Mouse (Mus musculus): ENCODE data around the gene Nxn. TPM values are rescaled to one million over a fixed set of nuclear protein-coding genes. Genes with fewer than 3 reads are reported as not detected.

Nxn gene
- polyA plus RNA-seq, 1 experiment = 51.7 TPM

DNA sequence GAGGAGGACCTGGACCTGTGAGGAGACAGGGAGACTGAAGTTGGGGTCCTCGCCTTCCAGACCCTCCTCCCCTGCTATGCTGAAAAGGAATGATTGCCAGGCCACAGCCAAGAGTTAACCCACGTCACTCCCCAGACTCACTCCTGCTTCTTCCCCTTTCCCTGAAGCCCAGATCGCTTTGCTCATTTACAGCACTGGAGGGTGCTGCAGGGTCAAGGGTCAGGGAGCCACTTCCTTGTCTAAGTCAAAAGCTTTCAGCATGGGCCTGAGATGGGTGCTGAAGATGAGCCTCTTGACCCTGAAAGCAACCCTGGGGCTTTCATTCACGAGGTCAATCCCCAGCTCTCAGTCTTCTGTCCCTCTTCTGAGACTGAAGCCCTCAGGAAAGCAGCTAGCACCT, 20.2 kb upstream of the Nxn start:
- Histone ChIP-seq H3K36me3 (ENCODE audit: control insufficient read depth, insufficient read depth, low read length, poor library complexity, severe bottlenecking) (peaks cover 27% of the 10 kb centered on the region), H3K4me1 (ENCODE audit: control insufficient read depth, insufficient read depth, low read length) (no peaks in the 10 kb centered on the region), H3K27ac (ENCODE audit: insufficient read depth, low read length) (no peak overlapping the region), H3K27me3 (ENCODE audit: control insufficient read depth, insufficient read depth, low read length, poor library complexity, severe bottlenecking) (no peaks in the 10 kb centered on the region), H3K9me3 (replicated peaks; ENCODE audit: control insufficient read depth, insufficient read depth, low read length, poor library complexity, severe bottlenecking) (no peaks in the 10 kb centered on the region), H3K9ac (ENCODE audit: low read depth, poor library complexity, severe bottlenecking) (no peak overlapping the region), H3K4me3 (ENCODE audit: low read depth, low read length) (no peak overlapping the region)
- TF ChIP-seq POLR2A (IDR thresholded peaks at IDR 0.05; ENCODE audit: insufficient read depth, low read length) (no peak), EP300 (IDR thresholded peaks at IDR 0.05; ENCODE audit: insufficient read depth, low read depth, low read length) (no peak), CTCF (IDR thresholded peaks at IDR 0.05; ENCODE audit: low read depth, low read length) (no peak)

GRCm38 (mm10) chr11:76418423-76418822, 19.5 kb upstream of the Nxn start:
- H3K4me3 ChIP-seq (ENCODE audit: low read depth, low read length) = no peak overlapping the region
- H3K4me1 ChIP-seq (ENCODE audit: control insufficient read depth, insufficient read depth, low read length) = no peaks in the 10 kb centered on the region
- H3K9me3 ChIP-seq (replicated peaks; ENCODE audit: control insufficient read depth, insufficient read depth, low read length, poor library complexity, severe bottlenecking) = no peaks in the 10 kb centered on the region
- no peak for TF ChIP-seq POLR2A (IDR thresholded peaks at IDR 0.05; ENCODE audit: insufficient read depth, low read length)
- TF ChIP-seq EP300 (IDR thresholded peaks at IDR 0.05; ENCODE audit: insufficient read depth, low read depth, low read length) = no peak
- TF ChIP-seq CTCF (IDR thresholded peaks at IDR 0.05; ENCODE audit: low read depth, low read length) = no peak
- no peak overlapping the region for H3K9ac ChIP-seq (ENCODE audit: low read depth, poor library complexity, severe bottlenecking)
- no peaks in the 10 kb centered on the region for H3K27me3 ChIP-seq (ENCODE audit: control insufficient read depth, insufficient read depth, low read length, poor library complexity, severe bottlenecking)
- H3K27ac ChIP-seq (ENCODE audit: insufficient read depth, low read length) = no peak overlapping the region
- peaks cover 27% of the 10 kb centered on the region for H3K36me3 ChIP-seq (ENCODE audit: control insufficient read depth, insufficient read depth, low read length, poor library complexity, severe bottlenecking)

DNA sequence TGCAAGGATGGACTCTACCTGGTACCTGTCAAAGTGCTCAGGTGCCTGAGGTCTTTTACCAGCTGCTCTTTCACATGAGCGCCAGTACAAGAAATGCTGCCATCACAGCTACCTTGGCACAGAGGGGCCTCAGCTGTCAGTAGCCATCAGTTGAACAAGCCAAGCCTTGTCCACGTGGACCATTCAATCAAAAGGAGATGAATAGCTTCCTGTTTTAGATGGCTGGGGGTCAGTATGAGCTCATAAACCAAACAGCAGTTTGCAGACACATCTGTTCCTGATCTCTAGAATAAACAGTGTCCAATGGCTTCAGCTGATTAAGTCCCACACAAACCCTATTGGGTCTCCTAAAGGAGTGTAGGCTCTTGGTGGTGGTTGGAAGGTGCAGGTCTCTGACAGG, 17.0 kb upstream of the Nxn start:
- no peaks in the 10 kb centered on the region for H3K9me3 ChIP-seq (replicated peaks; ENCODE audit: control insufficient read depth, insufficient read depth, low read length, poor library complexity, severe bottlenecking)
- H3K9ac ChIP-seq (ENCODE audit: low read depth, poor library complexity, severe bottlenecking) = no peak overlapping the region
- H3K27me3 ChIP-seq (ENCODE audit: control insufficient read depth, insufficient read depth, low read length, poor library complexity, severe bottlenecking) = no peaks in the 10 kb centered on the region
- H3K4me1 ChIP-seq (ENCODE audit: control insufficient read depth, insufficient read depth, low read length) = no peaks in the 10 kb centered on the region
- no peak overlapping the region for H3K4me3 ChIP-seq (ENCODE audit: low read depth, low read length)
- peaks cover 29% of the 10 kb centered on the region for H3K36me3 ChIP-seq (ENCODE audit: control insufficient read depth, insufficient read depth, low read length, poor library complexity, severe bottlenecking)
- TF ChIP-seq CTCF (IDR thresholded peaks at IDR 0.05; ENCODE audit: low read depth, low read length) (no peak), EP300 (IDR thresholded peaks at IDR 0.05; ENCODE audit: insufficient read depth, low read depth, low read length) (no peak), POLR2A (IDR thresholded peaks at IDR 0.05; ENCODE audit: insufficient read depth, low read length) (no peak)
- no peak overlapping the region for H3K27ac ChIP-seq (ENCODE audit: insufficient read depth, low read length)

GRCm38 (mm10) chr11:76415001-76415400, 16.1 kb upstream of the Nxn start:
- TF ChIP-seq CTCF (IDR thresholded peaks at IDR 0.05; ENCODE audit: low read depth, low read length) (no peak), POLR2A (IDR thresholded peaks at IDR 0.05; ENCODE audit: insufficient read depth, low read length) (no peak), EP300 (IDR thresholded peaks at IDR 0.05; ENCODE audit: insufficient read depth, low read depth, low read length) (no peak)

GRCm38 (mm10) chr11:76413202-76413601, 14.3 kb upstream of the Nxn start:
- Histone ChIP-seq H3K27ac (ENCODE audit: insufficient read depth, low read length) (no peak overlapping the region), H3K9me3 (replicated peaks; ENCODE audit: control insufficient read depth, insufficient read depth, low read length, poor library complexity, severe bottlenecking) (no peaks in the 10 kb centered on the region), H3K27me3 (ENCODE audit: control insufficient read depth, insufficient read depth, low read length, poor library complexity, severe bottlenecking) (no peaks in the 10 kb centered on the region), H3K4me3 (ENCODE audit: low read depth, low read length) (no peak overlapping the region), H3K36me3 (ENCODE audit: control insufficient read depth, insufficient read depth, low read length, poor library complexity, severe bottlenecking) (peaks cover 18% of the 10 kb centered on the region), H3K9ac (ENCODE audit: low read depth, poor library complexity, severe bottlenecking) (no peak overlapping the region), H3K4me1 (ENCODE audit: control insufficient read depth, insufficient read depth, low read length) (no peaks in the 10 kb centered on the region)
- TF ChIP-seq CTCF (IDR thresholded peaks at IDR 0.05; ENCODE audit: low read depth, low read length) (no peak), POLR2A (IDR thresholded peaks at IDR 0.05; ENCODE audit: insufficient read depth, low read length) (no peak), EP300 (IDR thresholded peaks at IDR 0.05; ENCODE audit: insufficient read depth, low read depth, low read length) (no peak)

More at GRCm38 (mm10) chr11:76415001-76415400, 16.1 kb upstream of the Nxn start:
- Histone ChIP-seq H3K4me1 (ENCODE audit: control insufficient read depth, insufficient read depth, low read length) (no peaks in the 10 kb centered on the region), H3K4me3 (ENCODE audit: low read depth, low read length) (no peak overlapping the region), H3K27ac (ENCODE audit: insufficient read depth, low read length) (no peak overlapping the region), H3K27me3 (ENCODE audit: control insufficient read depth, insufficient read depth, low read length, poor library complexity, severe bottlenecking) (no peaks in the 10 kb centered on the region), H3K36me3 (ENCODE audit: control insufficient read depth, insufficient read depth, low read length, poor library complexity, severe bottlenecking) (peaks cover 29% of the 10 kb centered on the region), H3K9ac (ENCODE audit: low read depth, poor library complexity, severe bottlenecking) (no peak overlapping the region), H3K9me3 (replicated peaks; ENCODE audit: control insufficient read depth, insufficient read depth, low read length, poor library complexity, severe bottlenecking) (no peaks in the 10 kb centered on the region)

- H3K36me3 ChIP-seq (ENCODE audit: control insufficient read depth, insufficient read depth, low read length, poor library complexity, severe bottlenecking) = 0 out of 2 replicates have a peak, but pooled peaks cover 6% of the 10 kb centered on the region
- H3K4me3 ChIP-seq (ENCODE audit: low read depth, low read length) = no peak overlapping the region
- no peaks in the 10 kb centered on the region for H3K4me1 ChIP-seq (ENCODE audit: control insufficient read depth, insufficient read depth, low read length)
- TF ChIP-seq POLR2A (IDR thresholded peaks at IDR 0.05; ENCODE audit: insufficient read depth, low read length) (no peak), CTCF (IDR thresholded peaks at IDR 0.05; ENCODE audit: low read depth, low read length) (peak; percentile 36)
- H3K9me3 ChIP-seq (replicated peaks; ENCODE audit: control insufficient read depth, insufficient read depth, low read length, poor library complexity, severe bottlenecking) = no peaks in the 10 kb centered on the region
- H3K27ac ChIP-seq (ENCODE audit: insufficient read depth, low read length) = no peak overlapping the region
- H3K9ac ChIP-seq (ENCODE audit: low read depth, poor library complexity, severe bottlenecking) = no peak overlapping the region
- H3K27me3 ChIP-seq (ENCODE audit: control insufficient read depth, insufficient read depth, low read length, poor library complexity, severe bottlenecking) = no peaks in the 10 kb centered on the region
Observed at GRCm38 (mm10) chr11:76410826-76411225, 11.9 kb upstream of the Nxn start.

All from ES-Bruce4 (cell line).